In the genomic region with DNA sequence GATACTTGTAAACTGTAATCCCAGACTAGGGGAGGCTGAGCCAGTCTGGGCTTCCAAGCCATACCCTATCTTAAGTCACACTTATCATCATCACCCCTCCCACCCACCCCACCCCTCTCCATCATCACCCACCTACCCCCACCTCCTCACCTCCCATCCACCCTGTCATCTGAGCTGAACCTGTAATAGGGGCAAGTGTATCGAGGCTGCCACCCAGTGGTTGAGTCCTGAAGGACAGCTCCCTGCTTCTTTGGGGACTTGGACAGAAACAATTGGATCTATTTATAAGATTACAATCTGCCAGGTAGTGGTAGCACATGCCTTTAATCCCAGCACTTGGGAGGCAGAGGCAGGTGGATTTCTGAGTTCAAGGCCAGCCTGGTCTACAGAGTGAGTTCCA, we compare ENCODE assay signal across 10 mouse cellular contexts. TPM values are rescaled to one million over a fixed set of nuclear protein-coding genes. Genes with fewer than 3 reads are reported as not detected.
DNase-seq lines count a peak whose midpoint lies in the region; ATAC-seq and TF ChIP-seq lines count a peak whose summit lies in the region.
"Had no signal": no experiment of that assay in that cellular context is flagged by ENCODE, and none has a peak within 500 bp of the region (broad histone marks: within the 10 kb centered on the region; RNA-seq: fewer than 3 reads in every experiment).

No protein-coding gene starts in this region.

- H3K4me1 ChIP-seq in spleen, adult 2 months (ENCODE audit: control insufficient read depth, insufficient read depth, insufficient read length) = no peaks in the 10 kb centered on the region
- H3K4me1 ChIP-seq in bone marrow, adult 2 months (ENCODE audit: control insufficient read depth, insufficient read depth, low read length) = no peaks in the 10 kb centered on the region
- H3K4me1 ChIP-seq in forebrain, embryonic 15.5 days = peaks cover 6% of the 10 kb centered on the region

- no peak overlapping the region for H3K9ac ChIP-seq in forebrain, embryonic 15.5 days (replicated peaks)

- no peak overlapping the region for H3K4me3 ChIP-seq in spleen, adult 2 months (ENCODE audit: extremely low read depth, insufficient read depth, insufficient read length)
- H3K4me3 ChIP-seq in bone marrow, adult 2 months (replicated peaks; ENCODE audit: control insufficient read depth, low read depth, low read length) = no peak overlapping the region
- H3K4me3 ChIP-seq in forebrain, embryonic 15.5 days = no peak overlapping the region

- H3K4me2 ChIP-seq in forebrain, embryonic 15.5 days (replicated peaks) = no peak overlapping the region

- DNase-seq in gastrocnemius, adult 18-20 months (ENCODE audit: low spot score) = peak; percentile 35
- no peak for DNase-seq in gastrocnemius, postnatal 10 days
- peak in 1 of 2 experiments; percentile 18 for DNase-seq in spleen, adult 2 months (ENCODE audit: low read depth in 1 of 2, low spot score in 2 of 2)
- no peak for DNase-seq in spleen, postnatal 4 days (ENCODE audit: low spot score in 2 of 2)
- DNase-seq in layer of hippocampus, postnatal 25 days (ENCODE audit: extremely low spot score in 1 of 2, low spot score in 1 of 2) = peak; percentile 18 to 69
- peak; percentile 6 for DNase-seq in telencephalon, adult 2 months (ENCODE audit: low read depth, low spot score)

- no peaks in the 10 kb centered on the region for H3K27me3 ChIP-seq in spleen, adult 2 months (ENCODE audit: control insufficient read depth, insufficient read depth, low read length)
- H3K27me3 ChIP-seq in forebrain, embryonic 15.5 days = no peaks in the 10 kb centered on the region

- H3K36me3 ChIP-seq in spleen, adult 2 months (ENCODE audit: control insufficient read depth, insufficient read depth, low read length) = no peaks in the 10 kb centered on the region
- no peaks in the 10 kb centered on the region for H3K36me3 ChIP-seq in forebrain, embryonic 15.5 days

- peak; percentile 42; the same call in 1 of the 2 replicates for TF ChIP-seq CTCF in spleen, adult 2 months (IDR thresholded peaks at IDR 0.05; ENCODE audit: extremely low read depth, insufficient read depth, insufficient read length, insufficient replicate concordance)
- TF ChIP-seq CTCF in bone marrow, adult 2 months (IDR thresholded peaks at IDR 0.05; ENCODE audit: control insufficient read depth, insufficient read depth, low read length) = peak; percentile 66

- H3K9me3 ChIP-seq in forebrain, embryonic 15.5 days = no peaks in the 10 kb centered on the region

- 6% methylated on average over 1 of the region's 1 CpGs for WGBS in spleen, adult 2 months
- WGBS in bone marrow, adult 2 months = 26% methylated on average over 1 of the region's 1 CpGs
- 17% methylated on average over 1 of the region's 1 CpGs for WGBS in forebrain, embryonic 15.5 days

- TF ChIP-seq POLR2A in spleen, adult 2 months (IDR thresholded peaks at IDR 0.05; ENCODE audit: low read depth, low read length) = no peak
- no peak for TF ChIP-seq POLR2A in bone marrow, adult 2 months (IDR thresholded peaks at IDR 0.05; ENCODE audit: borderline replicate concordance, control insufficient read depth, low read depth, low read length)

- no peak overlapping the region for H3K27ac ChIP-seq in spleen, adult 2 months (ENCODE audit: insufficient read depth, low read length)
- H3K27ac ChIP-seq in bone marrow, adult 2 months (ENCODE audit: control insufficient read depth, insufficient read depth, low read depth, low read length, poor library complexity) = no peak overlapping the region
- H3K27ac ChIP-seq in forebrain, embryonic 15.5 days (replicated peaks) = no peak overlapping the region

- ATAC-seq in forebrain, embryonic 15.5 days (replicated peaks) = no peak

RNA-seq across cellular contexts. Expression of a gene that starts 22.7 kb away (rescaled TPM):
- 10 to 100 TPM; 24.8 to 46.2 TPM for total RNA-seq in gastrocnemius, adult 18-20 months (2021)
- 10 to 100 TPM; 36.9 to 42.1 TPM for total RNA-seq in gastrocnemius, postnatal 10 days (2021)
- polyA plus RNA-seq in spleen, adult 2 months (2012; rRNA removed) = 8.0 and 10.1 TPM in 2 replicates
- polyA plus RNA-seq in bone marrow, adult 2 months (2011; ENCODE audit: insufficient read depth, insufficient read length, low replicate concordance, missing spikeins) = 1.7 and 3.8 TPM in 2 replicates
- 10 to 100 TPM; 53.8 to 55.3 TPM for total RNA-seq in layer of hippocampus, postnatal 25 days (2021)
- 15.1 and 15.2 TPM in 2 replicates for polyA plus RNA-seq in forebrain, embryonic 15.5 days (2015; fragmentation: Nextera tagmentation; extraction: Ambion mirVana)

RNA-seq across cellular contexts. Expression of a gene that starts 26.5 kb away (rescaled TPM):
- total RNA-seq in gastrocnemius, adult 18-20 months (2021) = not detected
- total RNA-seq in gastrocnemius, postnatal 10 days (2021) = not detected
- not detected in 2 replicates for polyA plus RNA-seq in spleen, adult 2 months (2012; rRNA removed)
- polyA plus RNA-seq in bone marrow, adult 2 months (2011; ENCODE audit: insufficient read depth, insufficient read length, low replicate concordance, missing spikeins) = 2.0 TPM in 1 of 2 replicates, not detected in the other
- not detected for total RNA-seq in layer of hippocampus, postnatal 25 days (2021)
- polyA plus RNA-seq in forebrain, embryonic 15.5 days (2015; fragmentation: Nextera tagmentation; extraction: Ambion mirVana) = not detected in 2 replicates
- total RNA-seq: left cerebral cortex, adult 8-10 months had no signal
- polyA plus RNA-seq: neural tube, embryonic 14.5 days had no signal

RNA-seq across cellular contexts. Expression of a gene that starts 34.6 kb away (rescaled TPM):
- total RNA-seq in gastrocnemius, adult 18-20 months (2021) = 1 to 10 TPM; 7.2 to 9.1 TPM
- total RNA-seq in gastrocnemius, postnatal 10 days (2021) = 10 to 100 TPM; 12.2 to 13.7 TPM
- polyA plus RNA-seq in spleen, adult 2 months (2012; rRNA removed) = 21.7 and 25.5 TPM in 2 replicates
- 7.3 and 8.1 TPM in 2 replicates for polyA plus RNA-seq in bone marrow, adult 2 months (2011; ENCODE audit: insufficient read depth, insufficient read length, low replicate concordance, missing spikeins)
- 10 to 100 TPM; 38.9 to 40.9 TPM for total RNA-seq in layer of hippocampus, postnatal 25 days (2021)
- polyA plus RNA-seq in forebrain, embryonic 15.5 days (2015; fragmentation: Nextera tagmentation; extraction: Ambion mirVana) = 54.2 and 56.8 TPM in 2 replicates

RNA-seq across cellular contexts. Expression of a gene that starts 54.1 kb away (rescaled TPM):
- total RNA-seq in gastrocnemius, adult 18-20 months (2021) = 100 to 1,000 TPM; 127 to 131 TPM
- total RNA-seq in gastrocnemius, postnatal 10 days (2021) = 100 to 1,000 TPM; 164 to 167 TPM
- 71.3 and 73.5 TPM in 2 replicates for polyA plus RNA-seq in spleen, adult 2 months (2012; rRNA removed)
- polyA plus RNA-seq in bone marrow, adult 2 months (2011; ENCODE audit: insufficient read depth, insufficient read length, low replicate concordance, missing spikeins) = 87.1 and 97.5 TPM in 2 replicates
- total RNA-seq in layer of hippocampus, postnatal 25 days (2021) = 100 to 1,000 TPM; 194 to 226 TPM
- polyA plus RNA-seq in forebrain, embryonic 15.5 days (2015; fragmentation: Nextera tagmentation; extraction: Ambion mirVana) = 644 and 647 TPM in 2 replicates

RNA-seq across cellular contexts. Expression of a gene that starts 54.6 kb away (rescaled TPM):
- total RNA-seq in gastrocnemius, adult 18-20 months (2021) = 10 to 100 TPM; 16.1 to 17.7 TPM
- 10 to 100 TPM; 15.2 to 17.8 TPM for total RNA-seq in gastrocnemius, postnatal 10 days (2021)
- polyA plus RNA-seq in spleen, adult 2 months (2012; rRNA removed) = 13.9 and 16.5 TPM in 2 replicates
- 3.5 and 16.0 TPM in 2 replicates for polyA plus RNA-seq in bone marrow, adult 2 months (2011; ENCODE audit: insufficient read depth, insufficient read length, low replicate concordance, missing spikeins)
- 10 to 100 TPM; 15.8 to 17.9 TPM for total RNA-seq in layer of hippocampus, postnatal 25 days (2021)
- 28.7 and 29.7 TPM in 2 replicates for polyA plus RNA-seq in forebrain, embryonic 15.5 days (2015; fragmentation: Nextera tagmentation; extraction: Ambion mirVana)

Comparison
In these comparisons a context has a peak if more than half of its experiments do, and no peak if none do; other contexts are left out.
1. DNase-seq: peak in gastrocnemius, adult 18-20 months (single experiment), layer of hippocampus, postnatal 25 days (2 of 2) and telencephalon, adult 2 months (single experiment); none in gastrocnemius, postnatal 10 days (single experiment) and spleen, postnatal 4 days (0 of 2).